Mouse (Mus musculus) erythroblast, adult 5-6 weeks (primary cell): ENCODE data around the gene Ermn. TPM values are rescaled to one million over a fixed set of nuclear protein-coding genes. Genes with fewer than 3 reads are reported as not detected.

Experiments
- ATAC-seq: replicated peaks from 2 replicates; pipeline ENCODE4 v1.8.0; 2016; ENCODE audit warnings: moderate number of reproducible peaks, mild to moderate bottlenecking, moderate TSS enrichment, inconsistent platforms; ENCODE audit not compliant: poor library complexity, low FRiP score, severe bottlenecking
- total RNA-seq, 2 experiments: library from RNA; stranded (forward) in 1 of 2; stranded (reverse) in 1 of 2; fragments of 150-400 nt in 1 of 2; fragments of 200-764, 138-1000 nt in 1 of 2; gene quantifications; 2 replicates each; pipeline versions ENCODE4 v1.2.3 to v1.2.4; 2015 to 2017; ENCODE audit warnings: low replicate concordance in 2 of 2

The Ermn gene
- not detected in 2 replicates for total RNA-seq (2015; ENCODE audit: low replicate concordance)
- total RNA-seq (2017; ENCODE audit: low replicate concordance): 0.14 and 0.34 TPM in 2 replicates

DNA sequence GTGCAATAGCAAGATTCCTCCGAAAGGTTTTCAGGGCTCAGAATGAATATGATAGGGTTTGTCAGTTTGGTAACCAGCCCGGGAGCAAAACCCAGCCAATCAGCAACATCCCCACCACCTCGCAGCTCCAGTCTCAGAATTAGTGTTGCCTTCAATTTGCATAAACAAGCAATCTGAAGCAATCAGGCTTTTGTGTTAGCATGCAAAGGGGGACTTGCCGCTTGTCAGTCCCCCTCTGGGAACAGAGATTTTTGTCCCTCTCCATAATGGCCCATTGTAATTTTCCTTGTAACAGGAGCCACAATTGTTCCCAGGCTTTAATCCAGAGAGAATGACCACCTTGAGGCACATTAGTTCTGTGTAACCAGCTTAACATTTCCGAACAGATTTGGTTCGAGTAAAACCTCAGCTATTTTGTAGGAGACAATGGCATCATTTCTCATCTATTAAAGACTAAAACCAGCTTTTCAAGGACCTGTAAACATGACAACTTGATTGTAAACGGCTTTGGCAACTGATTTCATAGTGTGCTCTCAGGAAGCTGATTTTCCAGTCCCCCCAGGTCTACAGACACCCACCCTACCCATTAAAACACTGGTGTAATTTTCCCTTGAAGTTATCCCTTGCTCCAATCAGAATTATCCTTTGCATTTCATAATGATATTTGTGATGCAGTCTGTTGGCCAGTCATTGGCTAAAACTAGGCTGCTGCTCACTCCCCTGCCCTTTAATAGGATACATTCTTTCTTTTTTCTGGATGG is at the start of gene Ermn:
TSS of gene Ermn (minus strand) at position 44 of the 761 bp plus-strand sequence.
- ATAC-seq: no peak

DNA sequence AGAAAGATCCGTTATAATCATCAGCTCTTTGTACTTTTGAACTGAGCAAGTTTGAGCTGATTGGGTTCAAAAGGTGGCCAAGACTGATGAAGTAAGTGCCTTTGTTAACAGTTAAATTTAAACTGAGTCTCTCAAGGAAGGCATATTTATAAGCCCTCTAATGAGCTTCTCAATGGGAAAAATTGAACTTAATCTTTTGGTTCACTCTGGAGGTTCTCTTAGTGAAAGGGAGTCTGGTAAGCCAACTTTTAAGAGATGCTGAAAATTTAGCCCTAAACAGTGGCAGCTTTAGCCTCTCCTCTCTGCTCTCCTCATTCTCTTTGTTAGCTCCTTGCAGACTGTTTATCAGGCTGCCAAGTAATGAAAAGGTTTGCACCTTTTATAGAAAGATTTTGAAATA is 42.2 kb upstream of the Ermn start:
- no peak for ATAC-seq

DNA sequence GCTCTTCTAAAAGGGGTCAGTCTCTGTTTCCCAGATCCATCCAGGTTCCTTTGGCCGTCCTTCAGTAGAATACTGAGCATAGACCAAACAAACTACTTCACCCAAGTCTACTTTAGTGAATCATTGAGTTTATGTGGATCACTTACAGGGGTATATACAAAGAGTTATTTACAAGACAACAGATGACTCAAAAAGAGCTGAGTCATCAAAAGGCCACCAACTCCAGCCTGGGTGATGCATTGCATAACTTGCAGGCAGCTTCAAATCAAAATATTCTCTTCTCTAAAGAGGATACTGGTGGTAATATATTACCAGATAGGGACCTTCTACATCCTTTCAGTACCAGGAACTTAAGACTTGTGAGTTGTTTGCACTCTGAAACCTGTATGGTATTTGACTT is 33.8 kb upstream of the Ermn start:
- ATAC-seq: no peak

DNA sequence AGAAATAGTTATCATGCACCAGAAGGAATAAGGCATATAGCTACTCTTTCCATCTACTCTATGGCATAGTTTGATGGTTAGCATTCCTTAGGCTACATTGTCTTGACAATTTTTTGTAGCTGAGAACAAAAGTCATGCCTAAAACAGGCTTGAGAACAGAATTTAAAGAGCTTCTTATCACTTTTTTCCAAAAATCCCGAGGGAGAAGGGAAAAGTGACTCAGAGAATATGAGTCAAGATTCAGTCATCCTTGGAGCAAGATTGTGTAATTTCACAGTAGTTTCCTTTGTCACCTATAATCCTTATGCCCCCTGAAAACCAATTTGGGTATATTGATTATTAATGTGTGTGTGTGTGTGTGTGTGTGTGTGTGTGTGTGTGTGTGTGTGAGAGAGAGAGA is 27.2 kb upstream of the Ermn start:
- ATAC-seq: no peak

DNA sequence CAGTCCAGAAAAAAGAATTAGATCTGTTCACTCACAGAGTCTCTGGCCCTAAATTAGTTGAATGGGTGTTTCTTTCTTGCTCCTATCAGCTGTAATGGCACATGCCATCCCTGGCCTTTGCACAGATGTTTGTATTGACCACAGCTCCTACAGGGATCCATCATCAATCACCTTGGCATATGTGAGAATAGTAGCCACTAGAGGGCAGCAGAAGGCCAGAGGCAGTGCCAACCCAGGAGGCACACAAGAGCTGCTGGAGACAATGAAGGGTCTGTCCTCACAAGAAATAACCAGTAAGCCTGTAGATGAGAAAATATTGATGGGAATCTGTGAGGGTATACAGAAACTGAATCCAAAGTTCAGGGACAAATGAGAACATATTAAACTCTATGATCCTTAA is 2.7 kb upstream of the Ermn start:
- ATAC-seq: no peak

DNA sequence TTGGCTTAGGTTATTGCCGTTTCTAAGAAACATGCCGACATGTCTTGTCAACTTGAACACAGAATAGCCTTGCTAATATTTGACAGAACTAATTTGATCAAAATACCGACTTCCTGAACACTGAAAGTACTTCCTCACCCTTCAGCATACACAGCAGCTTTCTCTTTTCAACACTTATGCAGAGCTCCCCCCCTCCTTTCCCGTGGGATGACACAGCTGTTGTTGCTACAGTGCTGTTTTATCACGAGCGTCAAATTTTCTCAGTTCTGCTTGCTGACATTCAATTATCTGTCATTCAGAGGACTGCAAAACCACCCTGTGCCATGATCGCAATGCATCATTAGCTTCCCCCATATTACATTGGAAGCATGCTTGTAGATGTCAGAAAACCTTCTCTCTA is 10.8 kb downstream of the Ermn start:
- ATAC-seq: no peak

DNA sequence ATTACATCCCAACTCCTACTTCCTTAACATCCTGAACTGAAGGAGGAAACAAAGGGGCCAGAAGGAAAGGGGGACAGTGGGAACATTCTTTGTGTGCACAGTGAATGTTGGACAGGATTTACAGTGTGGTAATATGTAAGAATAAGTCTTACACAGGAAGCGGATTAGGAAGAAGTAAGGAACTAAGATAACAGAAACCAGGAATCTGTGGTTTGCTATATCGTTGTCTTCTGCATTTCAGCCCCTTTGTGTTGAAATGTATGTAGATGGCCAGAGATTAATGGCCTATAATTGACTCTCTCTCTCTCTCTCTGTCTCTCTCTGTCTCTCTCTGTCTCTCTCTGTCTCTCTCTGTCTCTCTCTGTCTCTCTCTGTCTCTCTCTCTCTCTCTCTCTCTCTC is 15.7 kb downstream of the Ermn start:
- ATAC-seq: no peak

DNA sequence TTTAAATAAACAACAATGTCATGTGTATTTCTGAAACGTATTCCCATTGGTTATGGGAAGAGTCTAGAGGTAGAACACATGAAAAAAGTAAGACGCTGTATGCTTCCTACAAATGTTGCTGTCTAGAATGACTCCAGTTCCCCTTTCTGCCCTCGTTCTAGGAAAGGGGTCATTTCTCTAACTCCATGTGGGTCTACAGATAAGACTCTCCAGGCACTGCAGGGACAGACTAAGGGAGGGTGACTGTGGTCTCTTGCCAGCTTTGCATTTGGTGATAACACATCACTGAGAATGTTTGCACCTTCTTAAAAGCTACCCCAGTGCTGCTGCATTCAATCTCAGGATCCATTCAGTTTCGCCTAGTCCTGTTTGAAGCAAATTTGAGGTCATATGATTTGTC is 17.0 kb downstream of the Ermn start:
- ATAC-seq: no peak

DNA sequence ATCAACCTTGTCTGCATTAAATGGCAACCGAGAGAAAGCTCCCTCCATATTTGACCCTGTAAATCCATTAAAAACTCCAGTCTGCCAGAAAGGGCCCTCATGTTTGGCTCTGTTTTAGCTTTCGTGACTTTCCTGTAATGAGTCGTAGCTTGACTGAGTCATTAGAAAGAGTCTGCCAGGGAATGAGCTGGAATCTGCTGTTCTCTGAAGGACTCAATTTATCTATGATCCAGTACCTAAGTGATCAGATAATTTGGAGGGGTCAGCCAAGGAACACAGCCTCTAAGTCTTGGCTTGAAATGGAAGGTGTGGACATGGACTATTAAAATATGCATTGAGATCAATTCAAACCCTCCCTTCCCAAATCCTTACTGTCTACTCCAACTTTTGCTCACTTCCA is 21.2 kb downstream of the Ermn start:
- ATAC-seq: no peak

DNA sequence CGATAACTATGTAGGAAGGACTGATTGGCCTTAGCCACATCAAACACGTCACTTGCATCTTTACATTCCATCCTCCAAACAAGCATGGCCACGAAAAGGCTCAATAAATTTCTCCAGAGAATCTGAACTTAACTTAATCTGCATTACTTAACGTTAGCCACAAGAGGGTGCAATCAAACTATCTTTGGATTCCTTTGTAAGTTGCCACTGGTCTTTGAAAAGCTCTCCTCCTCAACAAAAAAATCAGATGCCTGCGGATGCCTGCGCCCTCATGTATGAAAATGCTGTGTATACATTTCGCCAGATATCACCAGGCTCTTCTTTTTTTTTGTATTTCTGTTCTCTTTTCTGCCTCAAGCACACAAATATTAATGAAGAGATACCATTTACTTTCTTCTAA is 23.3 kb downstream of the Ermn start:
- ATAC-seq: no peak

DNA sequence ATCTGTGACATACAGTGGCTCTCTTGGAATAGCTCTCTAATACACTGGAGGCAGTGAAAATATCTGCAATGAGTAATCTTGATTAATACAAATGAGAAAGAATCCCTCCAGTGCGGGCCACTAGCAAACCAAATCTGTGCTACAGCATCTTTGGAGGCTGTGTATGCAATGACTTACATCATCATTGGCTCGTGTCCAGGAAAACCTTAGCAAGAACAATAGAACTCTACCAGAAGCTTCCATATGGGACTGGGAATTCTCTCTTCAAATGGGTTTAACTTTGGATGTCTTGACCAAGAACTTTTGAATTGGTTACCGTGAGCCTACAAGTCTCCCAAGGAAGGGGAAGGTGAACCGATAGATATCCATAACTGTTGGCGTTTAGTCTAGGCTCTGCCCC is 25.9 kb downstream of the Ermn start:
- ATAC-seq: no peak

DNA sequence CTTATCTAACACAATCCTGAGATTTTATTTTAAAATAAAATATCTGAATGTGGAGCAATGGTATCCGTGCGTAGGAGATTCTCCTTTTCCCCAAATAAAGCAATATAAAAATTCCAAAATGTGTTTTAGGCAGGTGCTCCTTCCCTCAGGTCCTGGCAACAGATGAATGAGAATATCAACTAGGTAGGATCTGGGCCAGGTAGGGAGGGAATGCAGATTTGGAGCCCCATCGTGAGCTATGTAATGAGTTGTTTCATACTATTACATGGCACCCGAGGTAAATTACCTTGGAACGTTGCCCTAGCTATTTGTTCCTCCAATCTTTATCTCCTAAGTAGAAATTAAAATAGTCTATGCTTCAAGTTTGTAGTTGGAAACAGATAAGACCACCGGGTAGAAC is 29.1 kb downstream of the Ermn start:
- ATAC-seq: no peak

DNA sequence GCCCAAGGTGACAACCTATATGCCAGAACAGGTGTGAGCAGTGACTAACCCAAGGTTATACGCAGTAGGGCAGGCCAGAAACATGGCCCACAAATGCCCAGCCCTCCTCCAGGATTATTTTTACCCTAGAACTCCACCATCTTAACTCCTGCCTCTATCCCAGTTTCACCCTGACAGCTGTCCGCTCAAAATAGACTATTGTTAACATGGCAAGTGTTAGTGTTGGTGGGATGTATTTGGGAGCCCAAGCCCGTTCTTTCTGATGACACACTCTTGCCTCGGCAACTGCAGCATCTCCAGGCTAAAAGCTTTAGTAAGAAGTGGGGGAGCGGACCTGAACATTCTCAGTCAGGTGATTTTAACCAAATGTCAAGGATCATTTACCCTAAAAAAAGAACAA is 45.6 kb downstream of the Ermn start:
- no peak for ATAC-seq

DNA sequence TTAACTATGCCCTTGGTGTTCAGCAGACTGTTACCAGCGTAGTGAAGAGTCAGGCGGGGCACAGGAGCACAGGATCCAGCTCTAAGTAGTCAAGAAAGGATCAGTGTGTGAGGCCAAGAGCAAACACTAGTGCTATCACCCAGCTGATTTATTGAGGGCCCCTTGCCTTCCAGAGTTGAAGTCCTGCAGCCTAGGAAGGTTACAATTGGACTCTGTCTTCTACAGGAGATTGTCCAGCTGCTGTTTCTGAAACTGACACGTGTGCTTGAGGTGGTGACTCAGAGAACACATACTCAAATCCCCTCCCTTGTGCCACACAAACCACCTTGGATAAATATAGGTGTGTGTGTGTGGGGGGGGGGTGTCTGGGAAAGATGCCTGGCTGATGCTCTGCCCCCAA is 51.2 kb downstream of the Ermn start:
- ATAC-seq: no peak

DNA sequence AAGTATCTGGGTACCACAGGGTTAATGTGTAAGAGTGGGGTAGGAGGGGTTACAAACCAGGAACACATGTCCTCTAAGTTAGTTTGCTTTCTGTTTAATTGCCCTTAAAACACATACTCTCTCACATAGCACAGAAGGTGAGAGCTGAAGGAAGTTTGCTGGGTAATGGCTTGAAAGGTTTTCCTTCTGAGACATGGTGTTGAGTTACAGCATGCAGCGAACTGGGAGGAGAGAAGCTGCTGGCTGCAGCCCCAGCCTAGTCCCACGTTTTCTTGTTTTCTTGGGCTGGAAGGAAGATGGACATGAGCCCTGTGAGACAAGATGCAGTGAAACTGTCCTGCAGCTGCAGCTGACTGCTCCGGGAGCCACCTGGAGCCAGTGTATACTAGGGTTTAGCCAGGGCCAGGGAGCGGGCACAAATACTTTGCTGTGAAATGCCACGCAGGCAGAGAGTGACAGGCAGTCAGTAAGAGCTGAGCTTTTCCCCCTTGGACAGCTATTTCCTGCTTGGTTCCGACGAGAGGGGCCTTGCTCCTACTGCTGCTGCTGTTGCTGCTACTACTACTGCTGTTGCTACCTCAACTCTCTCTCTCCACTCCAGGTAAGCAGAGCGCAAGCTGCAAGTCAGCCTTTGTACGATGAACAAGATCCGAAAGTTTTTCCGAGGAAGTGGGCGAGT is 54.8 kb downstream of the Ermn start, which contains the start of gene Galnt5:
TSS of gene Galnt5 (plus strand) at position 133 of the 679 bp plus-strand sequence.
- ATAC-seq: no peak

Other genes with a start within 250 kb of the Ermn start
- gene Galnt5, start 55.0 kb downstream of the Ermn start, total RNA-seq (2015; ENCODE audit: low replicate concordance): not detected in 2 replicates
- 0.28 TPM in 1 of 2 replicates, not detected in the other for gene Galnt5, start 55.0 kb downstream of the Ermn start, total RNA-seq (2017; ENCODE audit: low replicate concordance)
- gene Cytip, start 142.7 kb upstream of the Ermn start, total RNA-seq (2015; ENCODE audit: low replicate concordance): 11.7 and 13.8 TPM in 2 replicates
- 15.6 and 18.3 TPM in 2 replicates for gene Cytip, start 142.7 kb upstream of the Ermn start, total RNA-seq (2017; ENCODE audit: low replicate concordance)